Mouse (Mus musculus) E14TG2a.4 (cell line): ENCODE data around the gene Gm3854.

Experiments used
- CTCF ChIP-seq: conservative IDR thresholded peaks from 2 replicates; pipeline ENCODE4 v1.5.1; 2014; ENCODE audit warnings: low read length
- POU5F1 ChIP-seq: IDR thresholded peaks from 2 replicates; pipeline ENCODE4 v1.6.1; 2014; ENCODE audit warnings: low read length, borderline replicate concordance

GRCm38 (mm10) chr7:6330458-6331232 lies 12.9 kb upstream of the Gm3854 start:
- no peak for TF ChIP-seq CTCF
- no peak for TF ChIP-seq POU5F1
